Mouse (Mus musculus): ENCODE results near the gene Slc12a3.

GRCm38 (mm10) chr8:94412518-94412917, 83.5 kb downstream of the Slc12a3 start:
- TF ChIP-seq EP300 (IDR thresholded peaks at IDR 0.05; ENCODE audit: low read length) (no peak), POLR2A (IDR thresholded peaks at IDR 0.05; ENCODE audit: low read depth, low read length) (no peak), MAX (IDR thresholded peaks at IDR 0.05; ENCODE audit: low read length) (no peak), E2F4 (IDR thresholded peaks at IDR 0.05; ENCODE audit: insufficient replicate concordance, low read depth, low read length) (no peak)

All from CH12.LX (cell line).